Mouse (Mus musculus) left cerebral cortex, adult 6 months (tissue): ENCODE results near the gene Naa25. TPM values are rescaled to one million over a fixed set of nuclear protein-coding genes. Genes with fewer than 3 reads are reported as not detected.

Experiments used
- long read RNA-seq, 2 experiments: library from polyadenylated mRNA; unstranded; transcript quantifications; one replicate each; pipeline ENCODE4 v2.0.0; 2019 to 2020
- polyA plus RNA-seq: library from polyadenylated mRNA; unstranded; fragments of <200 nt; fragmentation: Nextera tagmentation; gene quantifications from 2 replicates; pipeline ENCODE4 v1.2.3, GENCODE M21; 2021

Gene Naa25
- polyA plus RNA-seq, result 27.8 and 36.8 TPM in 2 replicates
- long read RNA-seq, experiment 1, full-length matches to known transcripts, result 20 of 234 reads
- long read RNA-seq, experiment 1, partial matches to known transcripts, result 183 of 234 reads
- long read RNA-seq, experiment 1, other reads (novel, unspliced or antisense), result 31 of 234 reads
- long read RNA-seq, experiment 2, full-length matches to known transcripts, result 1 of 73 reads
- long read RNA-seq, experiment 2, partial matches to known transcripts, result 63 of 73 reads
- long read RNA-seq, experiment 2, other reads (novel, unspliced or antisense), result 9 of 73 reads

GRCm38 (mm10) chr5:121397187-121398145 lies at the start of gene Naa25:
Naa25 (plus strand) TSS chr5:121397936.

GRCm38 (mm10) chr5:121385461-121386119 lies 12.1 kb upstream of the Naa25 start, which contains the start of gene Trafd1:
Trafd1 (minus strand) TSS chr5:121385632.

GRCm38 (mm10) chr5:121451644-121452025 lies 53.9 kb downstream of the Naa25 start, which contains the start of gene Tmem116:
Tmem116 (plus strand) TSS chr5:121451893.

GRCm38 (mm10) chr5:121452026-121452869 lies 54.5 kb downstream of the Naa25 start, which contains the start of gene Erp29:
Erp29 (minus strand) TSS chr5:121452506.

Other genes with a start within 250 kb of the Naa25 start
- 17.4 and 22.3 TPM in 2 replicates for gene Ptpn11, start 206.5 kb upstream of the Naa25 start, polyA plus RNA-seq
- gene Rpl6, start 193.5 kb upstream of the Naa25 start, polyA plus RNA-seq, result 891 and 960 TPM in 2 replicates
- gene Hectd4, start 177.7 kb upstream of the Naa25 start, polyA plus RNA-seq, result 22.9 and 23.1 TPM in 2 replicates
- 41.4 and 43.2 TPM in 2 replicates for gene Trafd1, start 12.3 kb upstream of the Naa25 start, polyA plus RNA-seq
- 6.9 and 9.6 TPM in 2 replicates for gene Tmem116, start 54.0 kb downstream of the Naa25 start, polyA plus RNA-seq
- gene Erp29, start 54.6 kb downstream of the Naa25 start, polyA plus RNA-seq, result 150 and 166 TPM in 2 replicates
- gene Adam1b, start 105.5 kb downstream of the Naa25 start, polyA plus RNA-seq, result not detected in 2 replicates
- 0.21 and 0.55 TPM in 2 replicates for gene Adam1a, start 147.5 kb downstream of the Naa25 start, polyA plus RNA-seq
- not detected in 2 replicates for gene Gm42878, start 147.5 kb downstream of the Naa25 start, polyA plus RNA-seq
- gene Mapkapk5, start 148.0 kb downstream of the Naa25 start, polyA plus RNA-seq, result 13.5 and 15.4 TPM in 2 replicates
- 80.3 and 88.1 TPM in 2 replicates for gene Aldh2, start 195.9 kb downstream of the Naa25 start, polyA plus RNA-seq
- 1.8 and 2.5 TPM in 2 replicates for gene Acad12, start 221.0 kb downstream of the Naa25 start, polyA plus RNA-seq